Mouse (Mus musculus): ENCODE results near the gene Txndc2.
"Not testable (repeated sequence)": the region's sequence is repeated elsewhere in the genome, so short reads cannot be mapped to it uniquely, and the experiment has no call there.

The Txndc2 gene

GRCm38 (mm10) chr17:65655608-65656007 lies 13.6 kb upstream of the Txndc2 start:
- DNase-seq = no peak

GRCm38 (mm10) chr17:65650598-65650997 lies 8.6 kb upstream of the Txndc2 start:
- no peak for DNase-seq

GRCm38 (mm10) chr17:65649175-65649493 lies 7.2 kb upstream of the Txndc2 start:
- DNase-seq = no peak

DNA sequence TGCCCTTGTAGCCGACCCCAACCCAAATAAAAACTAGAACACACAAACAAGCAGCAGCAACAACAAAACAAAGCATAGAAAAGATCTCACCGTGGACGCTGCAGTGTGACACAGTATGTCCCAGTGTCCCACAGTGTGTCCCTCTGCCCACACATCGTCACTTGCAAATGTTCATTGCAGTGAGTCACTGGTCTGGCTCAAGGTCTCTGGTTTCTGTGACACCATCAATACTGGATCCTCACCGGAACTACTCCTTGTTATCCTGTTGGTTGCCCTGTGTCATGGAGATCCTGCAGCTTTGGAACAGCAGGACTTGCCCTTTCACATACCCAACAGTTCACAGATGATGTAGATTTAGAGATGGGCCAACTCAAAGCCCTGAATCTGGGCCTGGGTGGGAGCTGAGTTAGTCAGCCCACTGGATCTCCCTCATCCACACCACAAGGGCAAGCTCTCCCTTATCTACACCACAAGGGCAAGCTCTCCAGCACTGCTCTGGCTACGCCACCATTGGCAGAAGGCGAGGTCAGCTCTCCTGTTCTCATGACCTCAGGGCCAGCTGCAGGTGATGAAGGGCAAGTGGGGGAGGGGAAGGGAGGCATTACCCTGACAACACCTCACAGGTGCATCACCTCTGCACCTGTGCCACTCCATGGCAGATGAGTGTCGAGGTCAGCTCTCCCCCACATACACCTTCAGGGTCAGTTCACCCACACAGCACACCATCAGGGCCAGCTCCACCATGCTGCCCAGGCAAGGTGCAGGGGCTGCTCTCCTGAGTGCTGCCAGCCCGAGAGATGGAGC lies 6.6 kb upstream of the Txndc2 start:
- DNase-seq = no peak

DNA sequence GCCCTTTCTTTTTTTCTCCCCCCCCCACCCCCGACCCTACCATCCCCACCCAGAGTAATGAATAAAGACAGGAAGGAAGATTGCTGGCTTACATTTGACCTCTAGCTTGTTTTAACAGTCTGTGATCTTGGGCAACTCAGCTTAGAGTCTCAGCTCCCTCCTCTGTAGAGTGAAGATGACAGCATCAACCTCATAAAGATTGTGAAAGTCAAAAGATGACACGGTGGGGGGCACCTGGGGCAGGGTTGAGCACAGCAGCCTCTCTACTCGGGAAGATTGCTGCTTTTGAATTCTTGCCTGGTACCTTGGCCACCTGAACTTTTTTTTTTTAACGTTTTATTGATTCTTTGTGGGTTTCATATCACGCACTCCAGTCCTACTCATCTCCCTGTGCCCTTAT lies 6.0 kb upstream of the Txndc2 start:
- DNase-seq = no peak

- no peak for DNase-seq
Measured at GRCm38 (mm10) chr17:65647226-65647625, 5.3 kb upstream of the Txndc2 start.

- no peak for DNase-seq
Measured at GRCm38 (mm10) chr17:65643579-65643978, 1.6 kb upstream of the Txndc2 start.

GRCm38 (mm10) chr17:65643051-65643521 lies 1.1 kb upstream of the Txndc2 start:
- peak; percentile 54 for DNase-seq

DNA sequence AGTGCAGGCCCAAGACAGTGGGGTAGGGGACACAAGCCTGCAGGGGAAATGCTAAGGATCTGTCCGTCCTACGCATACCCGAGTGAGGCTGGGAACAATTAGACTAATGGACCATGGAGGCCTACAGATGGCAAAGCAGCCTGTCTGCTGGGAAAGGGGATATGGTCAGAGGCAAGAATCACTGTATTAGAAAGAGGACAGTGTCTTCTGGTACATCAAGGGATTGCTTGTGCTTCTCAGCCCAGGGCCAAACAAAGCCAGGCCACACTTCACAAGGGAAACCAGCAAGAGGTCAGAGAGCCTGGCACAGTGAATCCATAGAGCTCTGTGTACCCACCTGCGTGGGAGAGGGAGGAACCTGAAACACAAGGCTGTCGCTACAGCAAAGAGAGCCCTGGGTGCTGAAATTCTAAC lies 617 bp upstream of the Txndc2 start:
- no peak for DNase-seq

DNA sequence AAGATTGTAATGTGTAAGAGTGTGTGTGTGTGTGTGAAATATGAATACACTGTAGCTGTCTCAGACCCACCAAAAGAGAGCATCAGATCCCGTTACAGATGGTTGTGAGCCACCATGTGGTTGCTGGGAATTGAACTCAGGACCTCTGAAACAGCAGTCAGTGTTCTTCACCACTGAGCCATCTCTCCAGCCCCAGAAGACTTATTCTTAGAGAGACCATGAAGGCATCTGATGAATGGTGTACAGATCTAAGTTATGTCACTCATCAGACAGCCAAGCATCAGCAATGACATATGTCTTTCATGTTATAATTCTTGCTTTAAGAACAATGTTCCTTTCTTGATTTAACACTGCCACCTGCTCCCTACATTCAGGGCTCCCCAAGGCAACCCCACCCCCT lies 2.8 kb downstream of the Txndc2 start:
- no peak for DNase-seq

- DNase-seq = no peak
Measured at GRCm38 (mm10) chr17:65635715-65636360, 6.1 kb downstream of the Txndc2 start.

DNA sequence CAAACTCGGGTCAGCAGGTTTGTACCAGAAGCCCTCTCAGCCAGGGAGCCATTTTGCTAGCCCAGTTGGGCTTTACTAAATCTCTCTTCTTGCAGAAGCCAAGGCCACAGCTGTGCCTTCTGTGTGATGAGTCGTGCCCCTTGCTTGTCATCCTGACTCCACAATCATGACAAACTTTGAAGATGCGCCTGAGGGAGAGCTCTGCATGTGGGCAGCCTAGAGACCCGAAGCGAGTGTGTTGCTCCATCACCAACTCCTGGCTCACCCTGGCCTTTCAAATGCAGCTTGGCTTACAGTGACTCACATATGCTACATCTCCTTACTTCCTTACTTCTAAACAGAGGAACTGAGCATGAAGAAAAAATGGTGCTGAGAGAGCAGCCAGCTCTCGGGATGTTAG lies 12.0 kb downstream of the Txndc2 start:
- DNase-seq = no peak

DNA sequence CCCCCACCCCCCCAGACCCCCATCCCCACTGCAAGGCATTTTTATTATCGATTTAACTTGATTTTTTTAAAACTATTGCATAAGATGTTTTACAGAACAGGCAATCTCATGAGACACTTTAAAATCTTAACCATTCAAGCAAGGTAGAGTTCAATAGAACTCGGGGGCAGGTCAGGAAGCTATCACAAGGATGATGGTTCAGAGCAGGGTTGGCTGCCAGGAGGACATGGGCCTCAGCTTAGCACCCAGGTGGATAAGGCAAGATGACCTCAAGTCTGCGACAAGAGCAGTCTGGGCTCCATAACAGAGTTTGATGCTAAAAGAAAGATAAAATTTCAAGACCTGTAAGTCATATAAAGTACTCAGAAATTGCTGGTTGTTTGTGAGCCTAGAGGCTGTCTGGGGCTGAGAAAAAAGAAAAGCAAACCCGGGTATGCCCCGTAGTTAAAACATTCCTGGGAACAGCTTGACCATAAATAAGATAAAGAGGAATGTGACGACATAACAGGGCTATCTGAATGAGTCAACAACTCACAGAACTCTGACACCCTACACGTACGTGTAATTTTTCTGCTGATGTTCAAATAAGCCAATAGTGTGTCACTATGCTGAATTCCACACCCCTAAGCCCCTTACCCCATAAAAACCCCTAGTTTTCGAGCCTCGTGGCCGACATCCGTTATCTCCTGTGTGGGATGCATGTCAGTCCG lies 13.0 kb downstream of the Txndc2 start:
- DNase-seq = not testable (repeated sequence)

- DNase-seq = no peak
Measured at GRCm38 (mm10) chr17:65626301-65626700, 15.7 kb downstream of the Txndc2 start.

DNA sequence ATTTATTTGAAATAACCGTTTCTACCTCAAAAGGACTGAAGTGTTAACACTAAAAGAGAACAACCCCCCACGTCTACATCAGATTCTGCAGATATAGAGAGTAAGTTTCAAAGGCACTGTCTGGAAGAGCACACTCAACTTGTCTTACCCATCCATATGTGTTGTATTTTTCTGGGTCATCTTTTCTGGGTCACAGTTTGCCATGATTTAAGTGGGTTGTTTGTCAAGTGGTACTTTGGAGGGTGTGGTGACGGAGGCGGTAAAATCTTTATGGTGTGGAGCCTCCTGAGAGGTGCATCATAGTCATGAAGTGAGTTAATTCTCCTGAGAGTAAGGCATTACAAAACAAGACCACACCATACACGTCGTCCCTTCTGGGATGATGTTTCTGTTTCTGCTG lies 16.4 kb downstream of the Txndc2 start:
- DNase-seq = no peak

GRCm38 (mm10) chr17:65623130-65623529 lies 18.8 kb downstream of the Txndc2 start:
- DNase-seq = no peak

DNA sequence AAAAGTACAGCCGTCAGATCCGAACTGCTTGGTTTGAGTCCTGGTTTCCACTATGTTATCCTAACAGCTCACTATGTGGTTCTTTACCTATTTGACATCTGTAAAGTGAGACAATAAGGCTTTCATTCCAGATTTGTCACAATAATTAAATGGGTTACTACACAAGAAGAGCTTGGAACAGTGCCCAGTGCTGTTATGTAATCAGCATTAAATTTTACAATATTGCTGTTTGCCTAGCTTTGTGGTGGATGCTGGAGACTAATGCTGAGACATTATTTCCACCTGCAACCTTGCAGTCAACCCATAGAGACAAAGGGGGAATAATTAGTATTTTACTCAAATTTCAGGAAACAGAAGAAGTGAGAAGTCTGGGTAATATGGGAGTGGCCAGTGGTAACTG lies 23.5 kb downstream of the Txndc2 start:
- peak; percentile 39 for DNase-seq

DNA sequence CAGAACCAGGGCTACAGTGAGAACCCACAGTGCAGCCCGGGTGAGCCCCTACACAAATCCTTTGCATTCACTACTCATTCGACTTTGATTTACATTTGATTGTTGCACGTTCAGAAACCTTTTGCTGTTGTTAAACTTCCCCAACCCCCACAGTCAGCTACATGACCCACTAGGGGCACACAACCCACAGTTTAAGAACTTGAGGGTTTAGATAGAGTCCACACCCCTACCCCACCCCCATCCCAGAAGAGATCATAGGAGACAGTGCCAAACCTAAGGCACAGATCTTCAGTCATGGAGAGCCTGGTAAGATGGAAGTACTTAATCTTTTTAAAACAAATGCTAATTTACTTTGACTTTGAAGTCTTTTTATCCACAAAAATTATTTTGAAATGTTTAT lies 26.3 kb downstream of the Txndc2 start:
- DNase-seq = no peak

DNA sequence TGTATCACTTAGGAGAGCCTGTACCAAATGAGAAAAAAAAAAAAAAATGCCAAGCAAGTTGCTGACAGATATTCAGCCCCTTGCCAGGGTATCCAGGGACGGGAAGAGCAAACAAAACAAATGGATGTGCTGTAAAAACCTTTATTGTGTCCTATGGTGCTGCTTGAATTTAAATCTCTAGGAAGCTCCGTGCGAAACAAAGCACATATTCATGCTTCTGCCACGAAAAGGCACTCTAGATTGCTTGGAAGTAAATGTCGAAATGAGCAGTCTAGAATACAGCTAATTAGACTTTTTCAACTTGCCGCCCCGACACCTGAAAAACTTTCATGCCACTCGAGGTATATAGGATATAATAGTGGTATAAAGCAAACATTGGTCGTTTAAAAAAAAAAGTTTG lies 27.5 kb downstream of the Txndc2 start:
- no peak for DNase-seq

DNA sequence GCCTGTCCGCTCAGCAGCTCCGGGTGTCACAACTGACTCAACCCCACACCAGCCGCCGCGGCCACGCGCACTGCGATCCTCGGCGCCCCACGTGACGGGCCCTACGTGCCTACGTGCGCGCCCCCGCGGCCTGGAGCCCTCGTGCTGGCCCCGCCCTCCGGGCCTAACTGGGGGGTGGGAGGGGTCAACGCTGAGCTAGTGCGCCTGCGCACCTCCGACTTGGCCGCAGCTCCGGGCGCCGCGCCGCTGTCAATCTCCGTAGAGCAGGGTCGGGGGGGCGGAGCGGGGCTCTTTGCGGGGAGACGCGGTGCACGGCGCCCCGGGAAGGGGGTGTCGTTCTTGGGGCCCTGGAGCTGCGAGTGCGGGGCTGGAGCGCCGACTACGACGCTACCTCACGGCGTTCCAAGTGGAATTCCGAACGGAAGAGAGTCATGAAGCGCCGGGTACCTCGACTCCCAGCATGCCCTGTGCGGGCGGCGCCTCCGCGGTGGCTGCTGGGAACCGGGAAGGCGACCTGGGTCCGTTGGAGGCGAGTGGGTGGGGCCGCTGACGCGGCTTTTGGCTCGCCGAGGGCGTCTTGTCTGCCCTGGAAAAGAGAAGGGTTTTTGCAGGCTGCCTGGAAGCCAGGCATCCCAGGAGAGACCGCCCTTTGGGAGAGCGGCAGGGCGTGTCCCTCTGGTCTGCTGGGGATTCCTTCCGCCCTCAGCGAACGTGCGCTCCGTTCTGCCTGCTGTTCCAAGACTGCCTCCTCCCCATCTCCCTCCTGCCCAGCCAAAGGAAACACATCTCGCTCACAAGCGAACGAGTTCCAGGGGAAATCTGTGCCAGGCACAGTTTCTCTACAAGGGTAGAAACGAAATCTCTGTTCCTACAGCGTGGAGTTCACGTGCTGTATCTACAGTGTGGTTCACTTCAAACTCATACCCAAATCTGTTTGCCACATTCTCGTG lies 28.2 kb downstream of the Txndc2 start, which contains the start of gene Vapa:
TSS of gene Vapa (minus strand) at position 93 of the 950 bp plus-strand sequence.
- DNase-seq = peak; percentile 98

DNA sequence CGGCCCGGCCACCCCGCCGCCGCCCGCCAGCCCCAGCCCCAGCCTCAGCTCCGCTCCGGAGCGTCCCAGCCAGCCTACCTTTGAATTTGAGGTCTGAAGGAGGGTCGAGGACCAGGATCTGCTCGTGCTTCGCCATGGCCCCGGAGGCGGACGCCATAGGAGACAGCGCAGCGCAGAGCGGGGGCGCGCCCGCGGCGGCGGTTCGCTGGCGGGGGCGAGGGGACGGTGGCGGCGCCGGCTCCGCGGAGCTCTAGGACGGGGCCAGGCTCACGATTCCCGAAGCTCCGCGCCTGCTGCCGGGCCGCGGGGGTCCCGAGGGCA lies 28.9 kb downstream of the Txndc2 start:
- DNase-seq = no peak

GRCm38 (mm10) chr17:65612391-65613141 lies 29.4 kb downstream of the Txndc2 start:
- peak; percentile 42 for DNase-seq
